ENCODE assay signal across 11 mouse cellular contexts in the genomic region with DNA sequence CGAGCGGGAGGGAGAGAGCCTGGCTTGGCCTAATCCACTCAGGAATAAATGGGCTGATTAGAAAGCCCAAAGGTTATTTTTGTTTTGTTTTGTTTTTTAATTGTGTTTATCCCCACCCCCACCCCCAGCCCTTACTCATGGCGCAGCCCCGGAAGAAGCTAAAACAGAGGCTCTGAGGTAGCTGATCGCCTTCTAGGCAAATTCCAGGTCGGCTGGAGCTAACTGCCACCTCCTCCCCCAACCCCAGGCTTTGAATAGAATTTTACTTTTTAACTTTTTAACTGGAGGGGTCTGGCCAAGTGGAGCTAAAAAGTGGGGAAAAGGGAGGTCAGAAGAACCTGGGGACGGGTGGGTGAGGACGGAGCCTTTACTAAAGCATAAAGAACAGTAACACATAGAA. TPM values are rescaled to one million over a fixed set of nuclear protein-coding genes. Genes with fewer than 3 reads are reported as not detected.
DNase-seq lines count a peak whose midpoint lies in the region; ATAC-seq and TF ChIP-seq lines count a peak whose summit lies in the region.
"Had no signal": no experiment of that assay in that cellular context is flagged by ENCODE, and none has a peak within 500 bp of the region (broad histone marks: within the 10 kb centered on the region; RNA-seq: fewer than 3 reads in every experiment).

No protein-coding gene starts in this region.

- H3K9me3 ChIP-seq in hindbrain, embryonic 11.5 days (ENCODE audit: control insufficient read depth, low read length): peaks cover 3% of the 10 kb centered on the region; the same call in 1 of the 2 replicates
- H3K9me3 ChIP-seq in hindbrain, postnatal 0 days (ENCODE audit: low read length): no peaks in the 10 kb centered on the region
- peaks cover 7% of the 10 kb centered on the region for H3K9me3 ChIP-seq in embryonic facial prominence, embryonic 10.5 days
- no peaks in the 10 kb centered on the region for H3K9me3 ChIP-seq in hindbrain, embryonic 13.5 days
- no peaks in the 10 kb centered on the region for H3K9me3 ChIP-seq in midbrain, embryonic 16.5 days (replicated peaks; ENCODE audit: control insufficient read depth, low read length, poor library complexity, severe bottlenecking)

- H3K27ac ChIP-seq in hindbrain, embryonic 11.5 days (ENCODE audit: low read depth, low read length): peak overlapping the region; percentile 100; the same call in 1 of the 2 replicates
- H3K27ac ChIP-seq in hindbrain, postnatal 0 days: no peak overlapping the region
- H3K27ac ChIP-seq in embryonic facial prominence, embryonic 10.5 days (replicated peaks): peak overlapping the region; percentile 99
- H3K27ac ChIP-seq in hindbrain, embryonic 13.5 days: peak overlapping the region; percentile 93; the same call in 1 of the 2 replicates
- no peak overlapping the region for H3K27ac ChIP-seq in midbrain, embryonic 16.5 days (ENCODE audit: low read length)

- 55% methylated on average over 8 of the region's 8 CpGs for WGBS in hindbrain, embryonic 11.5 days
- WGBS in hindbrain, postnatal 0 days: 60% methylated on average over 8 of the region's 8 CpGs
- 28% methylated on average over 8 of the region's 8 CpGs for WGBS in embryonic facial prominence, embryonic 10.5 days
- 56% methylated on average over 8 of the region's 8 CpGs for WGBS in hindbrain, embryonic 13.5 days
- WGBS in midbrain, embryonic 16.5 days: 43% methylated on average over 8 of the region's 8 CpGs

- DNase-seq in hindbrain, embryonic 11.5 days (ENCODE audit: low spot score): no peak
- no peak for DNase-seq in hindbrain, postnatal 0 days (ENCODE audit: low spot score)
- DNase-seq in embryonic facial prominence, embryonic 10.5 days (ENCODE audit: low spot score): no peak
- DNase-seq in adrenal gland, adult 8-10 months: no peak
- DNase-seq in urinary bladder, postnatal 25 days (ENCODE audit: low spot score): no peak
- DNase-seq in cerebellum, adult 11-12 months: no peak
- DNase-seq: heart, postnatal 4 days had no signal

- H3K4me2 ChIP-seq in hindbrain, embryonic 11.5 days (replicated peaks; ENCODE audit: low read depth, low read length): peak overlapping the region; percentile 86; the same call in 1 of the 2 replicates
- H3K4me2 ChIP-seq in hindbrain, postnatal 0 days (ENCODE audit: low read depth, low read length): no peak overlapping the region
- peak overlapping the region; percentile 86; the same call in 1 of the 2 replicates for H3K4me2 ChIP-seq in hindbrain, embryonic 13.5 days
- H3K4me2 ChIP-seq in midbrain, embryonic 16.5 days (ENCODE audit: low read length): peak overlapping the region; percentile 88; the same call in 1 of the 2 replicates

- H3K4me3 ChIP-seq in hindbrain, embryonic 11.5 days (ENCODE audit: low read depth, low read length): no peak overlapping the region
- H3K4me3 ChIP-seq in hindbrain, postnatal 0 days (ENCODE audit: low read length): no peak overlapping the region
- peak overlapping the region; percentile 65 for H3K4me3 ChIP-seq in embryonic facial prominence, embryonic 10.5 days
- no peak overlapping the region for H3K4me3 ChIP-seq in hindbrain, embryonic 13.5 days
- H3K4me3 ChIP-seq in midbrain, embryonic 16.5 days (ENCODE audit: low read depth, low read length): no peak overlapping the region

- no peaks in the 10 kb centered on the region for H3K27me3 ChIP-seq in hindbrain, embryonic 11.5 days (ENCODE audit: control insufficient read depth, insufficient read depth, low read length)
- H3K27me3 ChIP-seq in hindbrain, postnatal 0 days (ENCODE audit: insufficient read depth, low read length): no peaks in the 10 kb centered on the region
- H3K27me3 ChIP-seq in embryonic facial prominence, embryonic 10.5 days (replicated peaks; ENCODE audit: low read depth, poor library complexity, severe bottlenecking): no peaks in the 10 kb centered on the region
- H3K27me3 ChIP-seq in hindbrain, embryonic 13.5 days: no peaks in the 10 kb centered on the region
- no peaks in the 10 kb centered on the region for H3K27me3 ChIP-seq in midbrain, embryonic 16.5 days (ENCODE audit: control insufficient read depth, insufficient read depth, low read depth, low read length)

- no peak for ATAC-seq in hindbrain, embryonic 11.5 days (ENCODE audit: low FRiP score)
- ATAC-seq in hindbrain, postnatal 0 days: no peak
- no peak for ATAC-seq in hindbrain, embryonic 13.5 days (ENCODE audit: low FRiP score)
- no peak for ATAC-seq in midbrain, embryonic 16.5 days

- H3K4me1 ChIP-seq in hindbrain, embryonic 11.5 days (replicated peaks; ENCODE audit: control insufficient read depth, insufficient read depth, low read length): peaks cover 17% of the 10 kb centered on the region
- peaks cover 13% of the 10 kb centered on the region; the same call in 1 of the 2 replicates for H3K4me1 ChIP-seq in hindbrain, postnatal 0 days (ENCODE audit: insufficient read depth, low read length)
- H3K4me1 ChIP-seq in embryonic facial prominence, embryonic 10.5 days: peaks cover 82% of the 10 kb centered on the region
- H3K4me1 ChIP-seq in hindbrain, embryonic 13.5 days (replicated peaks): peaks cover 56% of the 10 kb centered on the region
- peaks cover 14% of the 10 kb centered on the region for H3K4me1 ChIP-seq in midbrain, embryonic 16.5 days (ENCODE audit: control insufficient read depth, insufficient read depth, low read length)

- H3K36me3 ChIP-seq in hindbrain, embryonic 11.5 days (ENCODE audit: control insufficient read depth, insufficient read depth, low read length): 0 out of 2 replicates have a peak, but pooled peaks cover 4% of the 10 kb centered on the region
- H3K36me3 ChIP-seq in hindbrain, postnatal 0 days (ENCODE audit: insufficient read depth, low read length): no peaks in the 10 kb centered on the region
- H3K36me3 ChIP-seq in embryonic facial prominence, embryonic 10.5 days (replicated peaks): peaks cover 69% of the 10 kb centered on the region
- peaks cover 5% of the 10 kb centered on the region for H3K36me3 ChIP-seq in hindbrain, embryonic 13.5 days
- H3K36me3 ChIP-seq in midbrain, embryonic 16.5 days (ENCODE audit: control insufficient read depth, insufficient read depth, low read length): no peaks in the 10 kb centered on the region

- TF ChIP-seq CTCF in hindbrain, postnatal 0 days (IDR thresholded peaks at IDR 0.05; ENCODE audit: low read depth): no peak

- H3K9ac ChIP-seq in hindbrain, embryonic 11.5 days (ENCODE audit: low read depth, low read length): peak overlapping the region; percentile 41; the same call in 1 of the 2 replicates
- H3K9ac ChIP-seq in hindbrain, postnatal 0 days (replicated peaks; ENCODE audit: low read length): no peak overlapping the region
- peak overlapping the region; percentile 93; the same call in 1 of the 2 replicates for H3K9ac ChIP-seq in hindbrain, embryonic 13.5 days
- H3K9ac ChIP-seq in midbrain, embryonic 16.5 days (ENCODE audit: low read depth, low read length): no peak overlapping the region

RNA-seq across cellular contexts. Expression of a gene that starts 15.9 kb away (rescaled TPM):
- 80.6 and 83.9 TPM in 2 replicates for polyA plus RNA-seq in hindbrain, embryonic 11.5 days (2014; fragmentation: Nextera tagmentation; extraction: Ambion mirVana)
- total RNA-seq in hindbrain, postnatal 0 days (2014; rRNA removed): 4.1 and 5.3 TPM in 2 replicates
- polyA plus RNA-seq in hindbrain, postnatal 0 days (2015; fragmentation: Nextera tagmentation; extraction: Ambion mirVana): 2.8 and 3.5 TPM in 2 replicates
- polyA plus RNA-seq in embryonic facial prominence, embryonic 10.5 days (2016; fragmentation: Nextera tagmentation; extraction: Ambion mirVana): 173 and 197 TPM in 2 replicates
- 22.8 and 23.1 TPM in 2 replicates for polyA plus RNA-seq in hindbrain, embryonic 13.5 days (2015; fragmentation: Nextera tagmentation; extraction: Ambion mirVana)
- polyA plus RNA-seq in midbrain, embryonic 16.5 days (2015; fragmentation: Nextera tagmentation; extraction: Ambion mirVana): 6.2 and 9.5 TPM in 2 replicates
- total RNA-seq in adrenal gland, adult 8-10 months (2022): under 1 TPM; 0.26 to 0.83 (median 0.43) TPM

RNA-seq across cellular contexts. Expression of a gene that starts 34.5 kb away (rescaled TPM):
- polyA plus RNA-seq in hindbrain, embryonic 11.5 days (2014; fragmentation: Nextera tagmentation; extraction: Ambion mirVana): not detected in 2 replicates
- not detected in 2 replicates for total RNA-seq in hindbrain, postnatal 0 days (2014; rRNA removed)
- not detected in 2 replicates for polyA plus RNA-seq in hindbrain, postnatal 0 days (2015; fragmentation: Nextera tagmentation; extraction: Ambion mirVana)
- not detected in 2 replicates for polyA plus RNA-seq in embryonic facial prominence, embryonic 10.5 days (2016; fragmentation: Nextera tagmentation; extraction: Ambion mirVana)
- not detected in 2 replicates for polyA plus RNA-seq in hindbrain, embryonic 13.5 days (2015; fragmentation: Nextera tagmentation; extraction: Ambion mirVana)
- not detected in 2 replicates for polyA plus RNA-seq in midbrain, embryonic 16.5 days (2015; fragmentation: Nextera tagmentation; extraction: Ambion mirVana)
- total RNA-seq in adrenal gland, adult 8-10 months (2022): not detected
- total RNA-seq: CH12.LX; heart, postnatal 4 days; left cerebral cortex, adult 18-20 months had no signal

RNA-seq across cellular contexts. Expression of a gene that starts 44.8 kb away (rescaled TPM):
- 47.3 and 48.8 TPM in 2 replicates for polyA plus RNA-seq in hindbrain, embryonic 11.5 days (2014; fragmentation: Nextera tagmentation; extraction: Ambion mirVana)
- 18.6 and 21.4 TPM in 2 replicates for total RNA-seq in hindbrain, postnatal 0 days (2014; rRNA removed)
- 114 and 115 TPM in 2 replicates for polyA plus RNA-seq in hindbrain, postnatal 0 days (2015; fragmentation: Nextera tagmentation; extraction: Ambion mirVana)
- 106 and 107 TPM in 2 replicates for polyA plus RNA-seq in embryonic facial prominence, embryonic 10.5 days (2016; fragmentation: Nextera tagmentation; extraction: Ambion mirVana)
- polyA plus RNA-seq in hindbrain, embryonic 13.5 days (2015; fragmentation: Nextera tagmentation; extraction: Ambion mirVana): 138 and 141 TPM in 2 replicates
- polyA plus RNA-seq in midbrain, embryonic 16.5 days (2015; fragmentation: Nextera tagmentation; extraction: Ambion mirVana): 129 and 130 TPM in 2 replicates
- 10 to 100 TPM; 77.6 to 95.6 (median 86.3) TPM for total RNA-seq in adrenal gland, adult 8-10 months (2022)

Comparison
In these comparisons a context has a peak if more than half of its experiments do, and no peak if none do; other contexts are left out.
1. H3K27ac ChIP-seq: peak in hindbrain, embryonic 11.5 days (single experiment), embryonic facial prominence, embryonic 10.5 days (single experiment) and hindbrain, embryonic 13.5 days (single experiment); none in hindbrain, postnatal 0 days (single experiment) and midbrain, embryonic 16.5 days (single experiment).
2. H3K9ac ChIP-seq: peak in hindbrain, embryonic 11.5 days (single experiment) and hindbrain, embryonic 13.5 days (single experiment); none in hindbrain, postnatal 0 days (single experiment) and midbrain, embryonic 16.5 days (single experiment).